In genomic region chr2:132578711-132579110, GRCm38 (mm10) we compare ENCODE assay signal across 8 mouse cellular contexts. TPM values are rescaled to one million over a fixed set of nuclear protein-coding genes. Genes with fewer than 3 reads are reported as not detected.
DNase-seq lines count a peak whose midpoint lies in the region; ATAC-seq and TF ChIP-seq lines count a peak whose summit lies in the region.

No protein-coding gene starts in this region.

- H3K27me3 ChIP-seq in heart, adult 2 months (ENCODE audit: control insufficient read depth, insufficient read depth, low read length) = no peaks in the 10 kb centered on the region
- no peaks in the 10 kb centered on the region for H3K27me3 ChIP-seq in lung, embryonic 15.5 days
- H3K27me3 ChIP-seq in liver, embryonic 14.5 days (ENCODE audit: control insufficient read depth, insufficient read depth, low read length) = no peaks in the 10 kb centered on the region
- no peaks in the 10 kb centered on the region for H3K27me3 ChIP-seq in stomach, embryonic 16.5 days (ENCODE audit: control insufficient read depth, insufficient read depth, low read length)

- no peaks in the 10 kb centered on the region for H3K9me3 ChIP-seq in lung, embryonic 15.5 days
- H3K9me3 ChIP-seq in liver, embryonic 14.5 days (ENCODE audit: control insufficient read depth, low read length) = no peaks in the 10 kb centered on the region
- no peaks in the 10 kb centered on the region for H3K9me3 ChIP-seq in stomach, embryonic 16.5 days (replicated peaks; ENCODE audit: control insufficient read depth, low read length)

- H3K36me3 ChIP-seq in heart, adult 2 months (ENCODE audit: control insufficient read depth, insufficient read depth, low read length) = peaks cover 14% of the 10 kb centered on the region
- no peaks in the 10 kb centered on the region for H3K36me3 ChIP-seq in lung, embryonic 15.5 days
- no peaks in the 10 kb centered on the region; the same call in 1 of the 2 replicates for H3K36me3 ChIP-seq in liver, embryonic 14.5 days (replicated peaks; ENCODE audit: control insufficient read depth, insufficient read depth, low read depth)
- no peaks in the 10 kb centered on the region for H3K36me3 ChIP-seq in stomach, embryonic 16.5 days (ENCODE audit: control insufficient read depth, insufficient read depth, low read length)

- H3K9ac ChIP-seq in heart, adult 2 months (ENCODE audit: low read depth, low read length) = no peak overlapping the region
- no peak overlapping the region for H3K9ac ChIP-seq in lung, embryonic 15.5 days
- H3K9ac ChIP-seq in liver, embryonic 14.5 days (replicated peaks) = no peak overlapping the region
- H3K9ac ChIP-seq in stomach, embryonic 16.5 days (ENCODE audit: low read length) = no peak overlapping the region

- TF ChIP-seq EP300 in heart, adult 2 months (IDR thresholded peaks at IDR 0.05; ENCODE audit: insufficient read depth, low read depth, low read length) = no peak
- no peak for TF ChIP-seq EP300 in liver, embryonic 14.5 days (IDR thresholded peaks at IDR 0.05; ENCODE audit: low read depth)

- TF ChIP-seq CTCF in heart, adult 2 months (IDR thresholded peaks at IDR 0.05) = no peak
- no peak for TF ChIP-seq CTCF in liver, embryonic 14.5 days (IDR thresholded peaks at IDR 0.05; ENCODE audit: low read depth)

- no peak overlapping the region for H3K4me2 ChIP-seq in lung, embryonic 15.5 days
- H3K4me2 ChIP-seq in liver, embryonic 14.5 days (ENCODE audit: low read depth) = peak overlapping the region; percentile 81
- no peak overlapping the region for H3K4me2 ChIP-seq in stomach, embryonic 16.5 days (ENCODE audit: low read depth, low read length)

- WGBS in heart, adult 2 months = 94% methylated on average over 3 of the region's 3 CpGs
- WGBS in lung, embryonic 15.5 days = 94% methylated on average over 3 of the region's 3 CpGs
- WGBS in liver, embryonic 14.5 days (ENCODE audit: insufficient replicate concordance) = 77% methylated on average over 3 of the region's 3 CpGs
- 93% methylated on average over 3 of the region's 3 CpGs for WGBS in stomach, embryonic 16.5 days

- ATAC-seq in lung, embryonic 15.5 days (ENCODE audit: borderline replicate concordance, extremely low read depth, low FRiP score, low TSS enrichment) = no peak
- no peak for ATAC-seq in liver, embryonic 14.5 days (ENCODE audit: insufficient read depth)
- ATAC-seq in stomach, embryonic 16.5 days (ENCODE audit: insufficient read depth, low FRiP score) = no peak

- H3K4me3 ChIP-seq in heart, adult 2 months = no peak overlapping the region
- no peak overlapping the region for H3K4me3 ChIP-seq in lung, embryonic 15.5 days
- peak overlapping the region in 1 of 2 experiments; percentile 97; a peak in 2 of 4 replicates for H3K4me3 ChIP-seq in liver, embryonic 14.5 days (ENCODE audit: insufficient read depth in 1 of 2, low read depth in 2 of 2, low read length in 2 of 2)
- no peak overlapping the region for H3K4me3 ChIP-seq in stomach, embryonic 16.5 days (replicated peaks; ENCODE audit: low read length)

- no peaks in the 10 kb centered on the region for H3K79me2 ChIP-seq in heart, adult 2 months (replicated peaks; ENCODE audit: control insufficient read depth, insufficient read depth, low read length)

- peak overlapping the region; percentile 98 for H3K27ac ChIP-seq in heart, adult 2 months
- H3K27ac ChIP-seq in lung, embryonic 15.5 days = 0 out of 2 replicates have a peak overlapping the region, but pooled peaks have one; percentile 98
- H3K27ac ChIP-seq in liver, embryonic 14.5 days = peak overlapping the region; percentile 42
- H3K27ac ChIP-seq in stomach, embryonic 16.5 days (ENCODE audit: low read length) = peak overlapping the region; percentile 98; the same call in 1 of the 2 replicates

- peaks cover 5% of the 10 kb centered on the region for H3K4me1 ChIP-seq in heart, adult 2 months (ENCODE audit: control insufficient read depth, insufficient read depth, low read length)
- peaks cover 33% of the 10 kb centered on the region for H3K4me1 ChIP-seq in lung, embryonic 15.5 days
- peaks cover 15% of the 10 kb centered on the region in 2 experiments for H3K4me1 ChIP-seq in liver, embryonic 14.5 days (replicated peaks; ENCODE audit: control insufficient read depth in 2 of 2, insufficient read depth in 2 of 2, low read length in 1 of 2)
- peaks cover 13% of the 10 kb centered on the region for H3K4me1 ChIP-seq in stomach, embryonic 16.5 days (ENCODE audit: control insufficient read depth, insufficient read depth, low read length)

- TF ChIP-seq POLR2A in heart, adult 2 months (IDR thresholded peaks at IDR 0.05; ENCODE audit: insufficient read depth, low read depth, low read length) = no peak

- no peak for DNase-seq in heart, adult 2 months
- no peak for DNase-seq in heart, adult 9 months (ENCODE audit: low spot score in 2 of 2)
- no peak for DNase-seq in lung, postnatal 10 days
- no peak for DNase-seq in liver, embryonic 14.5 days (ENCODE audit: low read depth in 3 of 3, low spot score in 3 of 3)
- DNase-seq in retina, embryonic 14.5 days (ENCODE audit: low spot score) = no peak
- no peak for DNase-seq in frontal cortex, postnatal 25 days (ENCODE audit: low spot score in 2 of 2)

- intact Hi-C loops in heart, adult 2 months (cut with DNase I) = loop anchor here (5.0 kb wide), 1 partner anchor 59 kb away; no protein-coding TSS in a partner anchor

RNA-seq across cellular contexts. Expression of gene Gpcpd1, which starts 8.8 kb away (rescaled TPM):
- total RNA-seq in heart, adult 2 months (2021) = 100 to 1,000 TPM; 135 to 224 TPM
- 37.5 and 76.6 TPM in 2 replicates for polyA plus RNA-seq in heart, adult 2 months (2012; rRNA removed)
- 29.9 and 30.1 TPM in 2 replicates for polyA plus RNA-seq in lung, embryonic 15.5 days (2015; fragmentation: Nextera tagmentation; extraction: Ambion mirVana)
- 20.6 and 31.0 TPM in 2 replicates for polyA plus RNA-seq in liver, embryonic 14.5 days (2012; rRNA removed)
- 67.7 and 78.4 TPM in 2 replicates for polyA plus RNA-seq in liver, embryonic 14.5 days (2014; fragmentation: Nextera tagmentation; extraction: Ambion mirVana)
- 27.6 and 30.3 TPM in 2 replicates for polyA plus RNA-seq in stomach, embryonic 16.5 days (2015; fragmentation: Nextera tagmentation; extraction: Ambion mirVana)

Comparison
In these comparisons a context has a peak if more than half of its experiments do, and no peak if none do; other contexts are left out.
1. H3K27ac ChIP-seq: peak in every context shown above with its lines; median percentile 98 in heart, adult 2 months; 98 in lung, embryonic 15.5 days; 98 in stomach, embryonic 16.5 days; 42 in liver, embryonic 14.5 days.